Mouse (Mus musculus): Measurements from ENCODE around the gene Cbarp. TPM values are rescaled to one million over a fixed set of nuclear protein-coding genes. Genes with fewer than 3 reads are reported as not detected.
A peak's percentile ranks its signal among the peaks of the same experiment; 100 is the strongest.

The Cbarp gene
- polyA plus RNA-seq, 1 experiment from 2014 or later: 4.0 TPM

DNA sequence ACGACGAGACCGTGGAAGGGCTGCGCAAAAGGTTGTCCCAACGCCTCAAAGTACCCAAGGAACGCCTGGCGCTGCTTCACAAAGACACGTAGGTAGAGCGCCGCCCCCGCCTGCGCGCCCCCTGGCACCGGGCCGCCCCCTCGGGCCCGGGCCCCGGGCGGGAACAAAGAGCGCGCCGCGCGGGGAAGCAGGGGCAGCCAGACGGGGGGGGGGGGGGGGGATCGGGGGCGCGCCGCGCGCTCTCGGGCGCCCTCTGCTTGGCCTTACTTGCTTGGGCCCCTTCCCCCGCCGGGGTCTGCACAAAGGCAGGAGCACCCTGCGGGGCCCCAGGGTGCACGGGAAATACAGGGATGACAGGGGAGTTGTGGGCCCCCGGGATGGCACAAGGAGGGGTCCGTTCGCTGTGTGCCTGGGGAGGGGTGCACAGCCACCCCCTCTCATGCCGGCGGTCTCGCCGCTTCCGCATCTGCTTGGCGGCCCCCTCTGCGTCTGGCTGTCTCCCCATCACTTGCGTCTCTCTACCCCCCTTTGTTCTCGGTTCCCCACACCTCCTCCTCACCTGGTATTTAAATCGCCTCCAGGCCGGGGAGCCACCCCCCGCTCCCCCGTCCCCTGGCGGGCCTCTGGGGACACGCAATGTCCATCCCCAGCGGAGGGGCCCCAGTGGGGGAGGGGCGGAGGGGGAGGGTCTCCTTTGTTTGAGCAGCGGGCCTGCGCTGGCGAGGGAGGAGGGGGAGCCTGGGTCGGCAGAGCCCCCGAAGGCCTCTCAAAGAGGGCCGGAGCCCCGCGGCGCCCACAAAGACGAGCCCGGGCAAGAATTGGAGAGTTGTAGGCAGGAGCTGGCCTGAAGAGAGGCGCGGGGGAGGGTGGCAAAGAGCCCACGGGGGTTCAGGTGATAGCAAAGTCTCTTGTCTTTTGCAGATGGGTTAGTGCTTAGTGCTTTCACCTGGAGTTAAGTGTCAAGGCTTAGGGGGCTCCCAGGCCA lies 9.9 kb upstream of the Cbarp start:
- WGBS: under 1% methylated on average over 45 of the region's 71 CpGs
- Histone ChIP-seq H3K27me3 (ENCODE audit: insufficient read depth, poor library complexity, severe bottlenecking) (no peaks in the 10 kb centered on the region), H3K9me3 (no peaks in the 10 kb centered on the region), H3K4me3 (peak overlapping the region; percentile 98), H3K27ac (peak overlapping the region; percentile 99), H3K4me1 (peaks cover 74% of the 10 kb centered on the region), H3K36me3 (peaks cover 75% of the 10 kb centered on the region)
- peak; percentile 85 for DNase-seq (ENCODE audit: low spot score)

DNA sequence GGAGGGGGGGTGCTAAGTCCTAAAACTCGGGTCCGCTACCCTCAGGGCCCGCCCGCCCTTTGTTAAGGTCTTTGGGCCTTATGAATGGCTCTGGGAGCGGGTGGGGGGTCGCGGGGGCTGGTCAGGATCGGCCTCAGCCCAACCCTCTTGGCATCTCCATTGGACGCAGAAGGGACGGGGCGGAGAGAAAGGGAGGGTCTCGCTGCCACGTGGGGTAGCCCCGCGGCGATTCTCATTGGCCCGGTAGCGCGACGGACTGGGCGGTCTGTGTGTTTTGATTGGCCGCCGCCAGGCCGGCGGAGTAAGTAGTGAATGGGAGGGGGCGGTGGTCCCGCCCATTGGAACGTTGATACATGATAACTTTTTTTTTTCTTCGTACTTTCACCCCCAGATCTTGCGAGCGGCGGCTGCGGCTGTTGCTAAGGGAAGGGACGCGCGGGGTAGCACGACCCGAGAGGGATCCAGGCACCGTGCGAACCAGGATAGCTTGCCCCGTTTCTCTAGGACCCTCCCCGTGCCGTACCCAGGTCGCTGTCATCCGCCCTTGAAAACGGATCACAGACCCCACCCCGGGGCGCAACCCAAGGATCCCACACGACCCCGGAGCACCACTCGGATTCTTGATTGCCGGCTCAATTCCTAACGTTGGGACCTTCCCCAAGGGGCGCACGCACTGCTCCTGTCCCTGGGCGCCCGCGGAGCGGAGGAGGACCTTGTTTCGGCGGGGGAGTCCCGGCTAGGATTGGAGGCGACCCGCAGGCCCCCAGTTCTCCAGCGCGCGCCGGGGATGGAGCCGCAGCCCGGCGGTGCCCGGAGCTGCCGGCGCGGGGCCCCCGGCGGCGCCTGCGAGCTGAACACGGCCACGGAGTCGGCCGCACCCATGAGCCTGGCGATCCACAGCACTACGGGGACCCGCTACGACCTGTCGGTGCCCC lies 8.9 kb upstream of the Cbarp start:
- Histone ChIP-seq H3K27ac (peak overlapping the region; percentile 99), H3K27me3 (ENCODE audit: insufficient read depth, poor library complexity, severe bottlenecking) (no peaks in the 10 kb centered on the region), H3K4me1 (peaks cover 72% of the 10 kb centered on the region), H3K36me3 (peaks cover 75% of the 10 kb centered on the region), H3K4me3 (peak overlapping the region; percentile 98), H3K9me3 (no peaks in the 10 kb centered on the region)
- DNase-seq (ENCODE audit: low spot score): peak; percentile 99
- under 1% methylated on average over 88 of the region's 88 CpGs for WGBS

DNA sequence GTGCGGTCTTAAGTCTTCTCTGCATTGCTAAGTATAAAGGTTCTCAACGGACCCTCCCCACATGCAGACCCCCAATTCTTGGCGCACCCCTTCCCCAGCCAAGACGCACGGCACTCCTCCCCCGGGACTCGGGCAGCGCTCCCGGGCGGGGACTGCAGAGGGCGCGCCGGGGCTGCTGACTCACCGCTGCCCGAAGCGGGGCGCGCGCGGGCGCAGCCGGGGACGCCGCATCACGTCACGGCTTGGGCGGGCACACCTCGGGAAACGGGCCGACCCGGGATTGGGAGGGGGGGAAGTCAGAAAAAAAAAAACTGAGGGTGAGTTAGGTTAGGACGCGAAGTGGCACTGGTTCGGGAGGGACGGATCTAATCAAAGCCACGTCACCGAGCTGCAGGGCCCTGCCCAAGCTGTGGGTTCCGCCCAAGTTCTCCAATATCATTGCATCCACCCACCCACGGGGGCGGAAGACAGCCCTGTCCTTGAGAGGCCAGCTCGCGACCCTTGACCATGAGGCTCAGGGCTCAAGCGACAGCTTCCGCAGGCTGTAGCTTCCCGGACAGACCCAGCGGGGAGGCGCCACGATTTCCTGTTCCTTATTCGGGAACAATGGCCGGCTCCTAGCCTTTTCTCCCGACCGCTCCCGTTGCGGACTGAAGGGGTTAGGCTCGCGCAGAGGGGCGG lies 8.1 kb upstream of the Cbarp start:
- under 1% methylated on average over 57 of the region's 57 CpGs for WGBS
- peak; percentile 95 for DNase-seq (ENCODE audit: low spot score)
- peaks cover 75% of the 10 kb centered on the region for H3K36me3 ChIP-seq
- H3K27me3 ChIP-seq (ENCODE audit: insufficient read depth, poor library complexity, severe bottlenecking): no peaks in the 10 kb centered on the region
- no peaks in the 10 kb centered on the region for H3K9me3 ChIP-seq
- peak overlapping the region; percentile 98 for H3K4me3 ChIP-seq
- H3K4me1 ChIP-seq: peaks cover 66% of the 10 kb centered on the region
- H3K27ac ChIP-seq: peak overlapping the region; percentile 99

DNA sequence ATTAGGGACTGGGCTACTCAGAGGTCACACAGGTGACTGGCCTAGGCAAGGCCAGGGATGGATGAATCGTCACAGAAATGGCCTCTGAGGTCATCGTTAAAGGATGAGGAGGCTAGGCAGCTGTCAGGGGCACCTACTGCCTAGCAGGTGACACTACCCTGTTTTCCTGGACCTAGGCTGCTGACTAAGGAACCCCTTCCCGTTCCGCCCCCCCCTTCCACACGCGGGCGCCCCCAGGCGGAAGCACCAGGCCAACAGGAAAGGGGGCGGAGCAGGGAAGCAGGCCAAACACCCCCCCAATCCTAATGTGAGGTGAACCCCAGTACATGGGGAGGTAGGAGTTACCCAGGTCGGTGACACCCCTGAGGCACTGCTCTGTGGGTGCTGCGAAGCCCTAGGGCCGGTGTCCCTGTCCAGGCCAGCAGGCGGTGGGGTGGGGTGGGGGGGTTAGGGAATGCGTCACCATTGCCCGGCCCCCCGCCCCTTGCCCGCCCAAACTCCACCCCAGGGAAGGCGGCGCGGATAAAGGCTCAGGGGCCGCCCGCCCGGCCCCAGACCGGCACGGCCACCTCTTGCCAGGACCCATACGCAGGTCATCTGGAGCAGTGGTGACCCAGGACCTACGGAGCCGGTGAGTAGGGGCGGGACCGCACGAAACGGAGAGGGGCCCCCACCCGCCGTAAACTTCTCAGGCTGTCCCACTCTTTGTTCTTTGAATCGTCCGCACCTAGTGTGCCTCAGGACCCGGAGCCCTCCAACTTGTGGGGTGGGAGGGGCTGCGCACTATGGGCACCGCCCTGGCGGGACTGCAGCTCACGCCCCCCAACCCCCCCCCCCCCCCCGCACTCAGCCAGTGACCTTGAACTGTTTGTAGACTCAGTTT lies 7.3 kb upstream of the Cbarp start, which contains the start of gene Midn:
TSS of gene Midn (plus strand) at position 554 of the 883 bp plus-strand sequence.
- WGBS: under 1% methylated on average over 35 of the region's 42 CpGs
- H3K36me3 ChIP-seq: peaks cover 73% of the 10 kb centered on the region

DNA sequence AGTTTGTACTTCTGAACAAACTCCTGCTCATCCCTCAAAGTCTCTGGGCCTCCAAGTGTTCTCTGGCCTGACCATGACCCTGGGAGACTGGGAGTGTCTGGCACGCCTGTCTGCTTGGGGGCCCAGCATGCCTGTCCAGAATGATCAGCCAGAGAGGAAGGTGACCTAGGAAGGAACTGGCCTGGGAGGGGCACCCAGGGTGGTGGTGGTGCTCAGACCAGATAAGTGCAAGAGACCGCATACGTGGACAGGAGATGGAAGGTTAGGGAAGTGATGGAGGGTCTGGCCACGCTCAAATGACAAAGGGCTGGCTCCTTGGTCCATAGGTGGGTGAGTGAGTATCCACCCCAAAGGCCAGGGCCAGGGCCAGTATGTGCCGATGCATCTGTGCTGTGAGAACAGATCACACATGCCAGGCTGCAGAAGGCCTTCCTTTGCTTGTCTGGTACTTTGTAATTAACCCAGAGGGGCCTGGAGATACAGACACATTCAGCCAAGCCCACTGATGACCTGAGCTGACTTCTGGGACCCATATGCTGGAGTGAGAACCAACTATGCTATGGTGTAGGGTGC lies 6.6 kb upstream of the Cbarp start:
- peaks cover 62% of the 10 kb centered on the region for H3K4me1 ChIP-seq
- H3K4me3 ChIP-seq: peak overlapping the region; percentile 98
- peak overlapping the region; percentile 99 for H3K27ac ChIP-seq
- DNase-seq (ENCODE audit: low spot score): peak; percentile 92
- H3K27me3 ChIP-seq (ENCODE audit: insufficient read depth, poor library complexity, severe bottlenecking): no peaks in the 10 kb centered on the region
- no peaks in the 10 kb centered on the region for H3K9me3 ChIP-seq
- H3K36me3 ChIP-seq: peaks cover 66% of the 10 kb centered on the region
- WGBS: 56% methylated on average over 5 of the region's 5 CpGs

More for the DNA sequence above, 7.3 kb upstream of the Cbarp start, which contains the start of gene Midn:
- DNase-seq (ENCODE audit: low spot score): peak; percentile 96
- H3K27me3 ChIP-seq (ENCODE audit: insufficient read depth, poor library complexity, severe bottlenecking): no peaks in the 10 kb centered on the region
- no peaks in the 10 kb centered on the region for H3K9me3 ChIP-seq
- peaks cover 64% of the 10 kb centered on the region for H3K4me1 ChIP-seq
- peak within 1 kb of the TSS; percentile 99 for H3K27ac ChIP-seq
- H3K4me3 ChIP-seq: peak within 1 kb of the TSS; percentile 98

DNA sequence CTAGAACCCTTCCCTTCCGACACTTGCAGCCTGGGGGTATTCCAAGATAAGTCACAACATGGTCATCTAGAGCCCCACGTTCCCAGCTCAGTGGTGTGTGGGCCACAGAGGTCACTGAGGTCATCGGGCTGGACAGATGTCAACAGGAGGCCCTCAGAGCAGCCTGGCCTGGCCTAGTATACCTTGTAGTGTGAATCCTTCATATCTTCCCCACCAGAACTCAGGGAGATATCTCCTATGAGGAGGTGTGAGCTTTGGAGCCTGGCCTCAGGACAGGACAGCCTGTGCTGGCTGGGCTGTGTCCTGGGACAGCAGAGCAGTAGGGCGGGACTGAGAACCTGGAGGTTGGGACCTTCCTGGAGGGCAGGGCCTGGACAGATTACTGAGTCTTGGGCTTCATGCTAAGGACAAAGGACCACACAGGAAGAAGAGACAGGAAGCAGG lies 6.0 kb upstream of the Cbarp start:
- Histone ChIP-seq H3K27me3 (ENCODE audit: insufficient read depth, poor library complexity, severe bottlenecking) (no peaks in the 10 kb centered on the region), H3K27ac (peak overlapping the region; percentile 99), H3K4me1 (peaks cover 58% of the 10 kb centered on the region), H3K36me3 (peaks cover 59% of the 10 kb centered on the region), H3K9me3 (no peaks in the 10 kb centered on the region), H3K4me3 (peak overlapping the region; percentile 98)
- 54% methylated on average over 4 of the region's 4 CpGs for WGBS
- no peak for DNase-seq (ENCODE audit: low spot score)

DNA sequence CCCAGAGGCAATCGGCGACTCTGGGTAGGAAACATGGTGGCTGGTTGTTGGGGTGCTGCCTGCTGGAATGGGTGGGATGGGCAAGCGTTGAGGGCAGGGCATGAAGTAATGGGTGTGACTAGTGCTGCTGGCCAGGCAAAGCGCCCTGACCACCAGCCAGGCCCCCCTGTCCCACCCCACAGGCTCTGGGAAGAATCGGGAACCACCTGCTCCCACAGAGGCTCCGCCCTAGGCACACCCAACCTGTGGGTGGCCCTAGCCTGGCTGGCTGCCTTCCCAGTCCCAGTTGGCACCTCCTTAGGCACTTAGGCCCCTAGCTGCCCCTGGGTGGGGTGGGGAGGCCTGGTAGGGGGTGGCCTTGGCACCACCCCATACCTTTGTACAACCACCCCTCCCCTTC lies 5.3 kb upstream of the Cbarp start:
- peak overlapping the region; percentile 99 for H3K27ac ChIP-seq
- peak overlapping the region; percentile 98 for H3K4me3 ChIP-seq

DNA sequence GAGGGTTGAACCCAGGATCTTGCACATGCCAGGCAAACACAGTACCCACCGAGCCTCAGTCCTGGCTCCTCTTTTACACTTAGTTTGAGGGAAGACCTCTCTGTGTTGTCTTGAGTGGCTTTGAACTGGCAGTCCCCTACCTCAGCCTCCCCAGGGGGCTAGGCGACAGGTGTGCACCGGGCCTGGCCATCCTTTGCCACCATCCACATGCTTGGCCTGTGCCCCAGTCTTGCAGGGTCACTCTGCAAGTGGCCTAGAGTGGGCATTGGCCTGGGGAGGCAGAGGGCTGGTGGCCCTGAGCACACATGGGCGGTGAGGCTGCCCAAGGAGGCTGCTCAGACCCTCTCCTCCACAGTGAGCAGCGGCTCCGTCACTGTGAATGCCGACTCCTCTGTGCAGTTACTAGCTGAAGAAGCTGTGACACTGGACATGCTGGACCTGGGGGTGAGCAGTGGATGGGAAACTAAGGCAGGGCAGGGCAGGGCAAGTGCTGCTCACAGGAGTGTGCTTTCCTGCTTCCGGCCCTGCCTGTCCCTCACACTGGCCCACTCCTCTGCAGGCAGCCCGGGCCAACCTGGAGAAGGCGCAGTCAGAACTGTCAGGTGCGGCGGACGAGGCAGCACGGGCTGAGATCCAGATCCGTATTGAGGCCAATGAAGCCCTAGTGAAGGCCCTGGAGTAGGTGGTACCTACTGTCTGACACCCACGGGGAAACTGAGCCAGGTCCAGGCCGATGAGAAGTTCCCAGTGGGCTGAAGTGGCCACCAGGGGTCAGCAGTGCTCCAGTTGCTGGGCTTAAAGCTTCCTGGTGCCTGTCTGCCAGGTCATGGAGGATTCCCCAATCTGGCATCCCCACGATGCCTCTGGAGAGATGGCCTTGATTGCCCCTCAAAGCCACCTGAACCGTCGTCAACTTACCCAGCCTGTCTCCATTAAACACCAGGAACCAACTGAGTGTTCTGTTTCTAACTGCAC lies 4.5 kb upstream of the Cbarp start:
- DNase-seq (ENCODE audit: low spot score): no peak
- WGBS: 73% methylated on average over 20 of the region's 20 CpGs
- H3K4me3 ChIP-seq: peak overlapping the region; percentile 98; the same call in 1 of the 2 replicates

More for the DNA sequence above, 5.3 kb upstream of the Cbarp start:
- H3K4me1 ChIP-seq: peaks cover 62% of the 10 kb centered on the region
- peaks cover 52% of the 10 kb centered on the region for H3K36me3 ChIP-seq
- no peaks in the 10 kb centered on the region for H3K9me3 ChIP-seq
- no peaks in the 10 kb centered on the region for H3K27me3 ChIP-seq (ENCODE audit: insufficient read depth, poor library complexity, severe bottlenecking)
- DNase-seq (ENCODE audit: low spot score): no peak
- WGBS: 91% methylated on average over 6 of the region's 6 CpGs

DNA sequence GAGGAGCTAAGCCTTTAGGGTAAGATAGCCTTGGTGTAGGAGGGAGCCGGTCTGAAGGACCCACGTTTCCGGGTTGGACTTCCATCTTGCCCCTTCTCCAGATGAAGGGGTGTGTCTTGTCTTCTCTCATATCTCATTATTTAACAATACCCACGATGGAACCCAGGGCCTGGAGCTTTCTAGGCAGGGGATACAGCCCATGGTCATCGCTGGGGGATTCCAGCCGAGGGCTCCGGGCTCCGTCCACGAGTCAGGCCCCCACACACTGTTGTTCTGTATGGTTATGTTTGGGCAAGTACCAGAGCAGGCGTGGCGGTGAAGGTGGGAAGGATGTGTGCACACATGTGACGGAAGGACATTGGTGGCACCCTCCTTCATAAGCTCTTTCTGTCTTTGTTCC lies 3.5 kb upstream of the Cbarp start:
- H3K4me1 ChIP-seq: peaks cover 66% of the 10 kb centered on the region
- no peaks in the 10 kb centered on the region for H3K9me3 ChIP-seq
- H3K27ac ChIP-seq: no peak overlapping the region
- peaks cover 4% of the 10 kb centered on the region; the same call in 1 of the 2 replicates for H3K27me3 ChIP-seq (ENCODE audit: insufficient read depth, poor library complexity, severe bottlenecking)
- DNase-seq (ENCODE audit: low spot score): no peak
- WGBS: 92% methylated on average over 12 of the region's 12 CpGs
- H3K4me3 ChIP-seq: peak overlapping the region; percentile 30; the same call in 1 of the 2 replicates
- peaks cover 38% of the 10 kb centered on the region for H3K36me3 ChIP-seq

More for the DNA sequence above, 4.5 kb upstream of the Cbarp start:
- Histone ChIP-seq H3K27me3 (ENCODE audit: insufficient read depth, poor library complexity, severe bottlenecking) (no peaks in the 10 kb centered on the region), H3K4me1 (peaks cover 60% of the 10 kb centered on the region), H3K36me3 (peaks cover 45% of the 10 kb centered on the region), H3K9me3 (no peaks in the 10 kb centered on the region), H3K27ac (peak overlapping the region; percentile 99)

DNA sequence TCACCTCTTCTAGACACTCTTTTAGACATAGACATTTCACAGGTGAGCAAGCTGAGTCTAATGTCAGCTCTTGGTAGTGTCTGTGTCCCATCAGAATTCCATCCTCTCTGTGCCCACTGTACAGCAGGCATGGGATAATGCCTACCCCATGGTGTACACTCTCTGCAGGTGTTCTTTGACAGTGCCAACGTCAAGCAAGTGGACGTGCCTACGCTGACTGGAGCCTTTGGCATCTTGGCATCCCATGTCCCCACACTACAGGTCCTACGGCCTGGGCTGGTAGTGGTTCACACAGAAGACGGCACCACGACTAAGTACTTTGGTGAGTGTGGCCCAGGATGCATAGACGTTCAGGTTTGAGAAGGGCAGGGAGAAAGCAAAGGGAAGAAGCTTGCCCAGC lies 3.0 kb upstream of the Cbarp start:
- H3K4me1 ChIP-seq: peaks cover 71% of the 10 kb centered on the region
- peaks cover 38% of the 10 kb centered on the region for H3K36me3 ChIP-seq
- no peaks in the 10 kb centered on the region for H3K9me3 ChIP-seq
- peak overlapping the region; percentile 30; the same call in 1 of the 2 replicates for H3K4me3 ChIP-seq
- WGBS: 96% methylated on average over 7 of the region's 7 CpGs
- DNase-seq (ENCODE audit: low spot score): no peak
- H3K27me3 ChIP-seq (ENCODE audit: insufficient read depth, poor library complexity, severe bottlenecking): peaks cover 6% of the 10 kb centered on the region
- no peak overlapping the region for H3K27ac ChIP-seq
